Mouse (Mus musculus): Measurements from ENCODE around the gene Ugt3a2.
A peak's percentile ranks its signal among the peaks of the same experiment; 100 is the strongest.

Gene Ugt3a2

GRCm38 (mm10) chr15:9335341-9335740 lies at the start of gene Ugt3a2:
Gene Ugt3a2 (plus strand): TSS chr15:9335550.
- peak; percentile 41 for DNase-seq

- no peak for DNase-seq
These were observed 45.7 kb upstream of the Ugt3a2 start for GRCm38 (mm10) chr15:9289660-9290059.

GRCm38 (mm10) chr15:9305978-9306692 lies 29.2 kb upstream of the Ugt3a2 start:
- no peak for DNase-seq

GRCm38 (mm10) chr15:9334596-9334995 lies 754 bp upstream of the Ugt3a2 start:
- DNase-seq: no peak

GRCm38 (mm10) chr15:9336616-9337015 lies 1.3 kb downstream of the Ugt3a2 start:
- no peak for DNase-seq

GRCm38 (mm10) chr15:9337021-9337420 lies 1.7 kb downstream of the Ugt3a2 start:
- DNase-seq: peak; percentile 40

GRCm38 (mm10) chr15:9348739-9349138 lies 13.4 kb downstream of the Ugt3a2 start:
- DNase-seq: no peak

GRCm38 (mm10) chr15:9362801-9363200 lies 27.5 kb downstream of the Ugt3a2 start:
- no peak for DNase-seq

GRCm38 (mm10) chr15:9368774-9369173 lies 33.4 kb downstream of the Ugt3a2 start:
- DNase-seq: no peak

GRCm38 (mm10) chr15:9376281-9376680 lies 40.9 kb downstream of the Ugt3a2 start:
- no peak for DNase-seq

- DNase-seq: no peak
These were observed 74.1 kb downstream of the Ugt3a2 start for GRCm38 (mm10) chr15:9409475-9409874.

All from kidney, adult 18-20 months (tissue).